Comparison of ENCODE assay signal across 9 mouse cellular contexts in genomic region chr14:105499319-105499895, GRCm38 (mm10).
DNase-seq lines count a peak whose midpoint lies in the region; ATAC-seq and TF ChIP-seq lines count a peak whose summit lies in the region.
"Had no signal": no experiment of that assay in that cellular context is flagged by ENCODE, and none has a peak within 500 bp of the region (broad histone marks: within the 10 kb centered on the region; RNA-seq: fewer than 3 reads in every experiment).

No protein-coding gene starts in this region.

- no peaks in the 10 kb centered on the region for H3K27me3 ChIP-seq in heart, embryonic 15.5 days
- H3K27me3 ChIP-seq in heart, adult 2 months (ENCODE audit: control insufficient read depth, insufficient read depth, low read length) = no peaks in the 10 kb centered on the region
- H3K27me3 ChIP-seq in intestine, embryonic 14.5 days (replicated peaks; ENCODE audit: control insufficient read depth, insufficient read depth, low read length) = 0 out of 2 replicates have a peak, but pooled peaks cover 3% of the 10 kb centered on the region
- H3K27me3 ChIP-seq in stomach, postnatal 0 days (ENCODE audit: control insufficient read depth, insufficient read depth, low read length) = no peaks in the 10 kb centered on the region

- peak overlapping the region; percentile 37; the same call in 1 of the 2 replicates for H3K4me2 ChIP-seq in heart, embryonic 15.5 days
- H3K4me2 ChIP-seq in intestine, embryonic 14.5 days (ENCODE audit: low read length) = peak overlapping the region; percentile 43
- 0 out of 2 replicates have a peak overlapping the region, but pooled peaks have one; percentile 25 for H3K4me2 ChIP-seq in stomach, postnatal 0 days (replicated peaks; ENCODE audit: low read depth)

- H3K4me3 ChIP-seq in heart, embryonic 15.5 days = no peak overlapping the region
- H3K4me3 ChIP-seq in heart, adult 2 months = no peak overlapping the region
- no peak overlapping the region for H3K4me3 ChIP-seq in intestine, embryonic 14.5 days (ENCODE audit: low read depth, low read length)
- no peak overlapping the region for H3K4me3 ChIP-seq in stomach, postnatal 0 days (ENCODE audit: low read depth, low read length)

- H3K9ac ChIP-seq in heart, embryonic 15.5 days = no peak overlapping the region
- no peak overlapping the region for H3K9ac ChIP-seq in heart, adult 2 months (ENCODE audit: low read depth, low read length)
- H3K9ac ChIP-seq in intestine, embryonic 14.5 days (ENCODE audit: low read length) = no peak overlapping the region
- H3K9ac ChIP-seq in stomach, postnatal 0 days (ENCODE audit: low read length) = no peak overlapping the region

- no peaks in the 10 kb centered on the region for H3K36me3 ChIP-seq in heart, embryonic 15.5 days
- no peaks in the 10 kb centered on the region for H3K36me3 ChIP-seq in heart, adult 2 months (ENCODE audit: control insufficient read depth, insufficient read depth, low read length)
- H3K36me3 ChIP-seq in intestine, embryonic 14.5 days (ENCODE audit: control insufficient read depth, insufficient read depth, low read length) = no peaks in the 10 kb centered on the region
- H3K36me3 ChIP-seq in stomach, postnatal 0 days (ENCODE audit: control insufficient read depth, insufficient read depth, low read length) = no peaks in the 10 kb centered on the region
- H3K36me3 ChIP-seq: G1E had no signal

- no peak for DNase-seq in heart, adult 2 months
- peak; percentile 70 for DNase-seq in embryo, embryonic 9.5 days (ENCODE audit: extremely low spot score)
- peak; percentile 71 for DNase-seq in intestine, embryonic 14.5 days (ENCODE audit: low spot score)
- DNase-seq in lung, postnatal 4 days = peak; percentile 40 to 53
- peak; percentile 16 for DNase-seq in stomach, postnatal 0 days (ENCODE audit: low spot score)
- DNase-seq in spleen, adult 12 weeks (ENCODE audit: low spot score) = no peak
- DNase-seq in right cerebral cortex, adult 2 months (ENCODE audit: low spot score in 2 of 2) = no peak

- TF ChIP-seq CTCF in heart, adult 2 months (IDR thresholded peaks at IDR 0.05) = no peak
- no peak for TF ChIP-seq CTCF in stomach, postnatal 0 days (IDR thresholded peaks at IDR 0.05; ENCODE audit: low read depth)

- H3K9me3 ChIP-seq in heart, embryonic 15.5 days (replicated peaks) = no peaks in the 10 kb centered on the region
- H3K9me3 ChIP-seq in intestine, embryonic 14.5 days (ENCODE audit: control insufficient read depth, low read length) = no peaks in the 10 kb centered on the region
- no peaks in the 10 kb centered on the region for H3K9me3 ChIP-seq in stomach, postnatal 0 days (ENCODE audit: control insufficient read depth, low read length)

- 32% methylated on average over 15 of the region's 15 CpGs for WGBS in heart, embryonic 15.5 days
- 36% methylated on average over 15 of the region's 15 CpGs for WGBS in heart, adult 2 months
- 23% methylated on average over 15 of the region's 15 CpGs for WGBS in intestine, embryonic 14.5 days
- WGBS in stomach, postnatal 0 days = 25% methylated on average over 15 of the region's 15 CpGs

- H3K27ac ChIP-seq in heart, embryonic 15.5 days = peak overlapping the region; percentile 53
- no peak overlapping the region for H3K27ac ChIP-seq in heart, adult 2 months
- peak overlapping the region; percentile 64 for H3K27ac ChIP-seq in intestine, embryonic 14.5 days (ENCODE audit: low read depth)
- no peak overlapping the region for H3K27ac ChIP-seq in stomach, postnatal 0 days (replicated peaks)

- intact Hi-C loops in heart, adult 2 months (cut with DNase I) = no loop called here

- no peak for ATAC-seq in heart, embryonic 15.5 days (replicated peaks; ENCODE audit: insufficient number of reproducible peaks, insufficient read depth, low FRiP score, low read depth)
- ATAC-seq in intestine, embryonic 14.5 days (replicated peaks; ENCODE audit: low FRiP score, low TSS enrichment, low read depth) = 0 out of 2 replicates have a peak, but pooled peaks have one; percentile 29
- ATAC-seq in stomach, postnatal 0 days (ENCODE audit: low FRiP score, low TSS enrichment) = no peak

- H3K4me1 ChIP-seq in heart, embryonic 15.5 days (replicated peaks) = peaks cover 18% of the 10 kb centered on the region
- peaks cover 5% of the 10 kb centered on the region; the same call in 1 of the 2 replicates for H3K4me1 ChIP-seq in heart, adult 2 months (ENCODE audit: control insufficient read depth, insufficient read depth, low read length)
- peaks cover 36% of the 10 kb centered on the region for H3K4me1 ChIP-seq in intestine, embryonic 14.5 days (replicated peaks; ENCODE audit: control insufficient read depth, insufficient read depth, low read length)
- no peaks in the 10 kb centered on the region for H3K4me1 ChIP-seq in stomach, postnatal 0 days (replicated peaks; ENCODE audit: control insufficient read depth, insufficient read depth)

- no peak for TF ChIP-seq POLR2A in heart, adult 2 months (IDR thresholded peaks at IDR 0.05; ENCODE audit: insufficient read depth, low read depth, low read length)

- TF ChIP-seq EP300 in heart, adult 2 months (IDR thresholded peaks at IDR 0.05; ENCODE audit: insufficient read depth, low read depth, low read length) = no peak
- no peak for TF ChIP-seq EP300 in stomach, postnatal 0 days (optimal IDR thresholded peaks at IDR 0.05)

- no peaks in the 10 kb centered on the region for H3K79me2 ChIP-seq in heart, adult 2 months (replicated peaks; ENCODE audit: control insufficient read depth, insufficient read depth, low read length)

Comparison
In these comparisons a context has a peak if more than half of its experiments do, and no peak if none do; other contexts are left out.
1. H3K27ac ChIP-seq: peak in heart, embryonic 15.5 days (single experiment) and intestine, embryonic 14.5 days (single experiment); none in heart, adult 2 months (single experiment) and stomach, postnatal 0 days (single experiment).
2. DNase-seq: peak in embryo, embryonic 9.5 days (single experiment), intestine, embryonic 14.5 days (single experiment), lung, postnatal 4 days (2 of 2) and stomach, postnatal 0 days (single experiment); none in heart, adult 2 months (0 of 2), spleen, adult 12 weeks (single experiment) and right cerebral cortex, adult 2 months (0 of 2).
3. Peak in every context shown above with its lines, with median percentiles within 50 percentile points of each other: H3K4me2 ChIP-seq.